19 mouse cellular contexts compared by ENCODE assay signal in genomic region chr1:170373750-170374149, GRCm38 (mm10).
DNase-seq lines count a peak whose midpoint lies in the region; ATAC-seq and TF ChIP-seq lines count a peak whose summit lies in the region.
"Had no signal": no experiment of that assay in that cellular context is flagged by ENCODE, and none has a peak within 500 bp of the region (broad histone marks: within the 10 kb centered on the region; RNA-seq: fewer than 3 reads in every experiment).

No protein-coding gene starts in this region.

- no peaks in the 10 kb centered on the region for H3K4me1 ChIP-seq in forebrain, embryonic 15.5 days
- 0 out of 2 replicates have a peak, but pooled peaks cover 3% of the 10 kb centered on the region for H3K4me1 ChIP-seq in forebrain, embryonic 14.5 days (ENCODE audit: control insufficient read depth, insufficient read depth, low read length)
- H3K4me1 ChIP-seq in forebrain, postnatal 0 days (ENCODE audit: insufficient read depth): no peaks in the 10 kb centered on the region
- H3K4me1 ChIP-seq in forebrain, embryonic 11.5 days (replicated peaks; ENCODE audit: control insufficient read depth, insufficient read depth, low read length): no peaks in the 10 kb centered on the region
- H3K4me1 ChIP-seq in neural tube, embryonic 15.5 days: no peaks in the 10 kb centered on the region
- H3K4me1 ChIP-seq: embryonic facial prominence, embryonic 13.5 days; embryonic facial prominence, embryonic 15.5 days had no signal

- H3K27ac ChIP-seq in forebrain, embryonic 15.5 days (replicated peaks): no peak overlapping the region
- no peak overlapping the region for H3K27ac ChIP-seq in forebrain, embryonic 14.5 days (ENCODE audit: low read depth, low read length)
- H3K27ac ChIP-seq in forebrain, postnatal 0 days (ENCODE audit: low read depth, low read length): no peak overlapping the region
- H3K27ac ChIP-seq in forebrain, embryonic 11.5 days (ENCODE audit: low read depth, low read length): no peak overlapping the region
- no peak overlapping the region for H3K27ac ChIP-seq in neural tube, embryonic 15.5 days (replicated peaks)
- H3K27ac ChIP-seq: embryonic facial prominence, embryonic 13.5 days; embryonic facial prominence, embryonic 15.5 days had no signal

- DNase-seq in forebrain, embryonic 14.5 days (ENCODE audit: low spot score): no peak
- DNase-seq in forebrain, postnatal 0 days: no peak
- no peak for DNase-seq in forebrain, embryonic 11.5 days (ENCODE audit: low spot score)
- no peak for DNase-seq in neural tube, embryonic 10.5 days (ENCODE audit: extremely low spot score, low spot score)
- DNase-seq: adrenal gland, adult 2 months; adrenal gland, postnatal 10 days; adrenal gland, postnatal 25 days; cerebellum, adult 11 months; cerebellum, adult 18-20 months; cerebellum, adult 8-10 months; cerebellum, adult 9-11 months; cerebellum, postnatal 14 days; cerebellum, postnatal 36 days; embryo, embryonic 11 days had no signal

- no peaks in the 10 kb centered on the region for H3K36me3 ChIP-seq in forebrain, embryonic 15.5 days
- no peaks in the 10 kb centered on the region for H3K36me3 ChIP-seq in forebrain, embryonic 14.5 days (ENCODE audit: control insufficient read depth, insufficient read depth, low read length)
- H3K36me3 ChIP-seq in forebrain, postnatal 0 days (ENCODE audit: insufficient read depth): no peaks in the 10 kb centered on the region
- H3K36me3 ChIP-seq in forebrain, embryonic 11.5 days (ENCODE audit: control insufficient read depth, insufficient read depth, low read length): no peaks in the 10 kb centered on the region
- no peaks in the 10 kb centered on the region for H3K36me3 ChIP-seq in neural tube, embryonic 15.5 days
- H3K36me3 ChIP-seq: embryonic facial prominence, embryonic 13.5 days; embryonic facial prominence, embryonic 15.5 days had no signal

- WGBS in forebrain, embryonic 15.5 days: 82% methylated on average over 2 of the region's 2 CpGs
- 77% methylated on average over 2 of the region's 2 CpGs for WGBS in forebrain, embryonic 14.5 days
- WGBS in forebrain, postnatal 0 days: 74% methylated on average over 2 of the region's 2 CpGs
- WGBS in forebrain, embryonic 11.5 days: 92% methylated on average over 2 of the region's 2 CpGs
- 69% methylated on average over 2 of the region's 2 CpGs for WGBS in neural tube, embryonic 15.5 days

- no peak overlapping the region for H3K4me2 ChIP-seq in forebrain, embryonic 15.5 days (replicated peaks)
- no peak overlapping the region for H3K4me2 ChIP-seq in forebrain, embryonic 14.5 days (ENCODE audit: low read length)
- no peak overlapping the region for H3K4me2 ChIP-seq in forebrain, postnatal 0 days (ENCODE audit: low read depth)
- H3K4me2 ChIP-seq in forebrain, embryonic 11.5 days (ENCODE audit: low read depth, low read length, severe bottlenecking): no peak overlapping the region
- no peak overlapping the region for H3K4me2 ChIP-seq in neural tube, embryonic 15.5 days
- H3K4me2 ChIP-seq: embryonic facial prominence, embryonic 13.5 days; embryonic facial prominence, embryonic 15.5 days had no signal

- no peak for TF ChIP-seq CTCF in forebrain, postnatal 0 days (IDR thresholded peaks at IDR 0.05; ENCODE audit: low read depth)

- ATAC-seq in forebrain, embryonic 15.5 days (replicated peaks): 0 out of 2 replicates have a peak, but pooled peaks have one; percentile 26
- ATAC-seq in forebrain, embryonic 14.5 days: no peak
- 0 out of 2 replicates have a peak, but pooled peaks have one; percentile 23 for ATAC-seq in forebrain, postnatal 0 days
- no peak for ATAC-seq in forebrain, embryonic 11.5 days (replicated peaks; ENCODE audit: low FRiP score)
- ATAC-seq in neural tube, embryonic 15.5 days (ENCODE audit: low FRiP score): peak; percentile 53; the same call in 1 of the 2 replicates

- no peaks in the 10 kb centered on the region for H3K27me3 ChIP-seq in forebrain, embryonic 15.5 days
- H3K27me3 ChIP-seq in forebrain, embryonic 14.5 days (replicated peaks; ENCODE audit: control insufficient read depth, insufficient read depth, low read length): no peaks in the 10 kb centered on the region
- H3K27me3 ChIP-seq in forebrain, postnatal 0 days (ENCODE audit: insufficient read depth, low read length): no peaks in the 10 kb centered on the region
- H3K27me3 ChIP-seq in forebrain, embryonic 11.5 days (ENCODE audit: control insufficient read depth, insufficient read depth, low read length): no peaks in the 10 kb centered on the region
- H3K27me3 ChIP-seq in neural tube, embryonic 15.5 days (replicated peaks): no peaks in the 10 kb centered on the region
- H3K27me3 ChIP-seq: embryonic facial prominence, embryonic 13.5 days; embryonic facial prominence, embryonic 15.5 days had no signal

- no peak overlapping the region for H3K9ac ChIP-seq in forebrain, embryonic 15.5 days (replicated peaks)
- no peak overlapping the region for H3K9ac ChIP-seq in forebrain, embryonic 14.5 days (ENCODE audit: low read length)
- H3K9ac ChIP-seq in forebrain, postnatal 0 days: no peak overlapping the region
- H3K9ac ChIP-seq in forebrain, embryonic 11.5 days (ENCODE audit: low read length): no peak overlapping the region
- H3K9ac ChIP-seq in neural tube, embryonic 15.5 days (replicated peaks): no peak overlapping the region
- H3K9ac ChIP-seq: embryonic facial prominence, embryonic 13.5 days; embryonic facial prominence, embryonic 15.5 days had no signal

- no peaks in the 10 kb centered on the region for H3K9me3 ChIP-seq in forebrain, embryonic 15.5 days
- no peaks in the 10 kb centered on the region for H3K9me3 ChIP-seq in forebrain, embryonic 14.5 days (replicated peaks; ENCODE audit: control insufficient read depth, low read length)
- H3K9me3 ChIP-seq in forebrain, postnatal 0 days (ENCODE audit: low read length): no peaks in the 10 kb centered on the region
- H3K9me3 ChIP-seq in forebrain, embryonic 11.5 days (ENCODE audit: control insufficient read depth, low read length): no peaks in the 10 kb centered on the region
- H3K9me3 ChIP-seq in neural tube, embryonic 15.5 days (replicated peaks): no peaks in the 10 kb centered on the region
- H3K9me3 ChIP-seq: embryonic facial prominence, embryonic 13.5 days; embryonic facial prominence, embryonic 15.5 days had no signal

- no peak overlapping the region for H3K4me3 ChIP-seq in forebrain, embryonic 15.5 days
- H3K4me3 ChIP-seq in forebrain, embryonic 14.5 days (ENCODE audit: low read depth, low read length): no peak overlapping the region
- no peak overlapping the region for H3K4me3 ChIP-seq in forebrain, postnatal 0 days (ENCODE audit: low read depth, low read length)
- no peak overlapping the region for H3K4me3 ChIP-seq in forebrain, embryonic 11.5 days (ENCODE audit: low read depth, low read length)
- no peak overlapping the region for H3K4me3 ChIP-seq in neural tube, embryonic 15.5 days (replicated peaks)
- H3K4me3 ChIP-seq: embryonic facial prominence, embryonic 13.5 days; embryonic facial prominence, embryonic 15.5 days; erythroblast, embryonic 14.5 days had no signal

Comparison
In these comparisons a context has a peak if more than half of its experiments do, and no peak if none do; other contexts are left out.
1. ATAC-seq: peak in forebrain, embryonic 15.5 days (single experiment), forebrain, postnatal 0 days (single experiment) and neural tube, embryonic 15.5 days (single experiment); none in forebrain, embryonic 14.5 days (single experiment) and forebrain, embryonic 11.5 days (single experiment).